Mouse (Mus musculus) hindbrain, embryonic 15.5 days (tissue): ENCODE results near the gene Ddt. TPM values are rescaled to one million over a fixed set of nuclear protein-coding genes. Genes with fewer than 3 reads are reported as not detected.
"Not testable (repeated sequence)": the region's sequence is repeated elsewhere in the genome, so short reads cannot be mapped to it uniquely, and the experiment has no call there.

Experiments used
- ATAC-seq: fragments of 200-750 bp; cut with Nextera tagmentation; 2 replicates; pipeline ENCODE4 v1.8.0; 2017; ENCODE audit warnings: low read depth, moderate number of reproducible peaks, moderate TSS enrichment; ENCODE audit not compliant: low FRiP score
- H3K27ac ChIP-seq: fragments of 300-500 bp; sonication (generic); replicated peaks from 2 replicates; pipeline ENCODE4 v1.5.1; 2015; ENCODE audit warnings: mild to moderate bottlenecking, inconsistent platforms
- H3K27me3 ChIP-seq: fragments of 300-500 bp; sonication (generic); 2 replicates; pipeline ENCODE4 v1.6.1; 2015; ENCODE audit warnings: control low read depth, inconsistent platforms
- H3K36me3 ChIP-seq: fragments of 300-500 bp; sonication (generic); 2 replicates; pipeline ENCODE4 v1.6.1; 2015; ENCODE audit warnings: control low read depth, inconsistent platforms
- H3K4me1 ChIP-seq: fragments of 300-500 bp; sonication (generic); replicated peaks from 2 replicates; pipeline ENCODE4 v1.6.1; 2015; ENCODE audit warnings: control low read depth, inconsistent platforms
- H3K4me2 ChIP-seq: fragments of 300-500 bp; sonication (generic); 2 replicates; pipeline ENCODE4 v1.6.1; 2015; ENCODE audit warnings: moderate library complexity, mild to moderate bottlenecking, inconsistent platforms
- H3K4me3 ChIP-seq: fragments of 300-500 bp; sonication (generic); 2 replicates; pipeline ENCODE4 v1.5.1; 2015; ENCODE audit warnings: mild to moderate bottlenecking, inconsistent platforms
- H3K9ac ChIP-seq: fragments of 300-500 bp; sonication (generic); 2 replicates; pipeline ENCODE4 v1.6.1; 2015; ENCODE audit warnings: inconsistent platforms
- H3K9me3 ChIP-seq: fragments of 300-500 bp; sonication (generic); 2 replicates; pipeline ENCODE4 v1.6.1; 2016; ENCODE audit warnings: control low read depth, inconsistent platforms
- WGBS: fragments of 180-500 bp; shearing (Covaris S2); methylation state at CpG from one replicate; pipeline ENCODE4 v1.1.7; 2015; 5-methylcytosine and 5-hydroxymethylcytosine counted together
- polyA plus RNA-seq: library from polyadenylated mRNA; unstranded; fragments of >200 nt; fragmentation: Nextera tagmentation; extraction: Ambion mirVana; gene quantifications from 2 replicates; pipeline ENCODE4 v1.2.1, GENCODE M21; 2015

The Ddt gene
- polyA plus RNA-seq, 1 experiment from 2014 or later = 77.1 TPM

GRCm38 (mm10) chr10:75789081-75789735 is 16.0 kb upstream of the Ddt start:
- H3K4me2 ChIP-seq = no peak overlapping the region
- no peaks in the 10 kb centered on the region for H3K36me3 ChIP-seq
- WGBS = 85% methylated on average over 6 of the region's 6 CpGs
- H3K4me1 ChIP-seq = no peaks in the 10 kb centered on the region
- no peaks in the 10 kb centered on the region for H3K27me3 ChIP-seq
- H3K27ac ChIP-seq = no peak overlapping the region
- H3K9me3 ChIP-seq = no peaks in the 10 kb centered on the region
- H3K4me3 ChIP-seq = no peak overlapping the region
- H3K9ac ChIP-seq = no peak overlapping the region
- ATAC-seq = no peak

DNA sequence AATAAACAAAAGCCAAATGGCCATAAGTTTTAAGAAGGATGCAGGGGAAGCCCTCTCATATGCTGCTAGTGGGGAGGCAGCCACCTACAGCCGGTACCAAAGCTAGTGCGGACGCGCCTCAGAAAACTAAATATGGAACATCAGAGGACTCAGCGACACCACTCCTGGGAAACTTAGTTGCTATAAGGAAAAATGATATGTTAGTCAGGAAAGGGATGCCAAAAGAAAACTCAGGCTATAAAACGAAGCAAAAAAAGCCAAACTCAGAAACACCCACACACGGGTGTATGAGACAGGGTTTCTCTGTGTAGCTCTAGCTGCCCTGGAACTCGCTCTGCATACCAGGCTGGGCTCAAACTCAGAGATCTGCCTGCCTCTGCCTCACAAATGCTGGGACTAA is 15.1 kb upstream of the Ddt start:
- Histone ChIP-seq H3K9ac (no peak overlapping the region), H3K27me3 (no peaks in the 10 kb centered on the region), H3K4me2 (no peak overlapping the region), H3K27ac (no peak overlapping the region), H3K36me3 (no peaks in the 10 kb centered on the region), H3K9me3 (no peaks in the 10 kb centered on the region), H3K4me1 (no peaks in the 10 kb centered on the region), H3K4me3 (no peak overlapping the region)
- WGBS = 94% methylated on average over 8 of the region's 8 CpGs
- no peak for ATAC-seq

DNA sequence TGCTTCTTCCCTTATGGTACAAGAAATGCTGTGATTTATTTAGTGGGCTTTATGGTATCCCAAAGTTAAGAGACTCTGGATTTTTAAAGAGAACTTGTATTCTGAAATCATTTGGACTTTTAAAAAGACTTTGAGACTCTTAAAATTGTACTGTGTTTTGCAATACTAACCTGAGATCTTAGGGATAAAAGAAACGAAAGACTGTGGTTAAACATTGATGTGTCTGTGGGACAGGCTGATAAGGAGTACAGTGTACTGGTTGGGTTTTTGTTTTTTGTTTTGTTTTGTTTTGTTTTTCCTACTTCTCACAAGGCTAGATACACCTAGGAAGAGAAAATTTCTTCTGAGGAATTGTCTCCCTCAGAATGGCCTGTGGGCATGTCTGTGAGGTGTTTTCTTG is 12.2 kb upstream of the Ddt start:
- 81% methylated on average over 1 of the region's 1 CpGs for WGBS
- no peaks in the 10 kb centered on the region for H3K36me3 ChIP-seq

GRCm38 (mm10) chr10:75780769-75781578 is 7.8 kb upstream of the Ddt start, which contains the start of the genes Gm20441 and Gstt3:
Gene Gm20441 (minus strand): TSS chr10:75780954.
Gene Gstt3 (minus strand): TSS chr10:75781414.
- 2% methylated on average over 28 of the region's 28 CpGs for WGBS
- Histone ChIP-seq H3K4me3 (peak within 1 kb of the TSS; percentile 40), H3K9me3 (no peaks in the 10 kb centered on the region), H3K27ac (no peak within 1 kb of the TSS), H3K27me3 (peaks cover 50% of the 10 kb centered on the region), H3K36me3 (no peaks in the 10 kb centered on the region), H3K4me2 (peak within 1 kb of the TSS; percentile 91), H3K4me1 (peaks cover 12% of the 10 kb centered on the region), H3K9ac (peak within 1 kb of the TSS; percentile 36)
- ATAC-seq = peak; percentile 42; the same call in 1 of the 2 replicates

More for the DNA sequence above, 12.2 kb upstream of the Ddt start:
- H3K4me3 ChIP-seq = no peak overlapping the region
- peaks cover 9% of the 10 kb centered on the region for H3K4me1 ChIP-seq
- no peaks in the 10 kb centered on the region for H3K9me3 ChIP-seq
- no peak overlapping the region for H3K27ac ChIP-seq
- H3K4me2 ChIP-seq = no peak overlapping the region
- H3K9ac ChIP-seq = no peak overlapping the region
- ATAC-seq = no peak
- H3K27me3 ChIP-seq = peaks cover 24% of the 10 kb centered on the region

- H3K4me3 ChIP-seq = no peak overlapping the region
- H3K4me1 ChIP-seq = peaks cover 12% of the 10 kb centered on the region
- no peaks in the 10 kb centered on the region for H3K36me3 ChIP-seq
- H3K27ac ChIP-seq = no peak overlapping the region
- no peaks in the 10 kb centered on the region for H3K9me3 ChIP-seq
- ATAC-seq = no peak
- no peak overlapping the region for H3K4me2 ChIP-seq
- peaks cover 53% of the 10 kb centered on the region for H3K27me3 ChIP-seq
- 44% methylated on average over 15 of the region's 15 CpGs for WGBS
- no peak overlapping the region for H3K9ac ChIP-seq
These were observed 6.3 kb upstream of the Ddt start for GRCm38 (mm10) chr10:75779206-75780174.

GRCm38 (mm10) chr10:75777885-75778284 is 4.7 kb upstream of the Ddt start:
- Histone ChIP-seq H3K27me3 (peaks cover 53% of the 10 kb centered on the region), H3K4me3 (no peak overlapping the region)
- no peak for ATAC-seq

GRCm38 (mm10) chr10:75776562-75776961 is 3.3 kb upstream of the Ddt start:
- ATAC-seq = no peak
- peaks cover 40% of the 10 kb centered on the region for H3K27me3 ChIP-seq
- H3K36me3 ChIP-seq = no peaks in the 10 kb centered on the region
- H3K4me3 ChIP-seq = no peak overlapping the region
- H3K9me3 ChIP-seq = no peaks in the 10 kb centered on the region
- no peak overlapping the region for H3K4me2 ChIP-seq
- 89% methylated on average over 6 of the region's 6 CpGs for WGBS
- no peak overlapping the region for H3K9ac ChIP-seq
- H3K27ac ChIP-seq = no peak overlapping the region
- peaks cover 21% of the 10 kb centered on the region for H3K4me1 ChIP-seq

More at GRCm38 (mm10) chr10:75777885-75778284, 4.7 kb upstream of the Ddt start:
- H3K27ac ChIP-seq = no peak overlapping the region
- H3K9ac ChIP-seq = no peak overlapping the region
- WGBS = 93% methylated on average over 2 of the region's 2 CpGs
- no peaks in the 10 kb centered on the region for H3K9me3 ChIP-seq
- peaks cover 13% of the 10 kb centered on the region for H3K4me1 ChIP-seq
- no peaks in the 10 kb centered on the region for H3K36me3 ChIP-seq
- H3K4me2 ChIP-seq = no peak overlapping the region

DNA sequence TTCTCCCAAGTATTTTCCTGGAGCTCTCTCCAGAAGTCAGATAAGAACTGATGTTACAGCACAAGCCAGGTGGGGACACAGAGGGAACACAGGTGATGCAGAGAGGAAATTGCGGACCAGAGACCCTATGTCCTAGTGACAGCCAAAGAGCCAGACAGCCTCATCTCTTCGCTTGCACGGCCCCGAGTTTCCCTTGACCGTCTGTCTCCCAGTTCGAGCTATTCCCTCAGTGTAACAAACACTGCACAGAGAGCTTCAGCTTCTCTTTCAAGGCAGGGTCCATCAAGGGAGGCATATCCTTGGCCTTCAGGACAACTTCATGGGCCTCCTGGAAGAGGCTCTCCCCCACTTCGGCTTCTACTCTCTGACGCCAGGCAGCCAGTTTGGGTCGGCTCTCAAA is 1.4 kb upstream of the Ddt start:
- Histone ChIP-seq H3K9me3 (no peaks in the 10 kb centered on the region), H3K9ac (no peak overlapping the region), H3K4me2 (no peak overlapping the region), H3K36me3 (no peaks in the 10 kb centered on the region), H3K27me3 (peaks cover 20% of the 10 kb centered on the region), H3K4me3 (no peak overlapping the region), H3K27ac (no peak overlapping the region), H3K4me1 (peaks cover 9% of the 10 kb centered on the region)
- no peak for ATAC-seq
- 94% methylated on average over 9 of the region's 9 CpGs for WGBS

DNA sequence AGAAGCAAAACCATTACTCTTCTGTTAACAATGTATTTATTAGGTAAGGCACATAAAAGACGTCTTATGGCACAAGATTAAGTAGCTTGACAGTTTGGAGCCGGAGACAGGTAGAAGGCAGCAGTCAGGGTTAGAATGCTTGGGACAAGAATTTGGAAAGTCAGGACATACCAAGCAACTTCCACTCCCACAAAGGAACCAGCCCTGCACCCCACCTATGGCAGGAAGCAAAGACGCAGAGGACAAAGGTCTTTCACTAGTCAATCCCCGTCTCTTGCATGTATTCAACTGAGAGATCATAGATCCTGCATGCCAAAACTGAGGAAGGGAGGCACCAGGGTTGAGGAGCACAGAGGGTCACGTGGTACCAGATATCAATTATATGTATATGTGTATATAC is 888 bp upstream of the Ddt start:
- Histone ChIP-seq H3K4me2 (no peak overlapping the region), H3K27me3 (peaks cover 15% of the 10 kb centered on the region), H3K9me3 (no peaks in the 10 kb centered on the region), H3K27ac (no peak overlapping the region), H3K9ac (no peak overlapping the region), H3K4me1 (peaks cover 9% of the 10 kb centered on the region), H3K36me3 (no peaks in the 10 kb centered on the region), H3K4me3 (no peak overlapping the region)
- ATAC-seq = no peak
- 95% methylated on average over 5 of the region's 5 CpGs for whole genome bisulfite sequencing

GRCm38 (mm10) chr10:75767756-75768155 is 5.5 kb downstream of the Ddt start:
- H3K4me2 ChIP-seq, H3K36me3 ChIP-seq, H3K9ac ChIP-seq, H3K9me3 ChIP-seq, H3K27ac ChIP-seq, H3K27me3 ChIP-seq, H3K4me3 ChIP-seq, ATAC-seq: not testable (repeated sequence)
- peaks cover 18% of the 10 kb centered on the region for H3K4me1 ChIP-seq
- 44% methylated on average over 5 of the region's 5 CpGs for WGBS

- no peak overlapping the region for H3K4me2 ChIP-seq
- no peak overlapping the region for H3K4me3 ChIP-seq
- no peaks in the 10 kb centered on the region for H3K27me3 ChIP-seq
- H3K27ac ChIP-seq = no peak overlapping the region
- H3K9me3 ChIP-seq = no peaks in the 10 kb centered on the region
- H3K4me1 ChIP-seq = peaks cover 17% of the 10 kb centered on the region
- no peak for ATAC-seq
- 90% methylated on average over 6 of the region's 6 CpGs for WGBS
- no peak overlapping the region for H3K9ac ChIP-seq
- H3K36me3 ChIP-seq = peaks cover under 1% of the 10 kb centered on the region; the same call in 1 of the 2 replicates
These were observed 6.4 kb downstream of the Ddt start for GRCm38 (mm10) chr10:75766856-75767255.
